Mouse (Mus musculus) cerebellum, adult 11 months (tissue): ENCODE data around the gene Ptprs.
A peak's percentile ranks its signal among the peaks of the same experiment; 100 is the strongest.

Source experiments
- DNase-seq: peaks from one replicate; pipeline ENCODE4 v3.0.0; 2022

Ptprs gene

DNA sequence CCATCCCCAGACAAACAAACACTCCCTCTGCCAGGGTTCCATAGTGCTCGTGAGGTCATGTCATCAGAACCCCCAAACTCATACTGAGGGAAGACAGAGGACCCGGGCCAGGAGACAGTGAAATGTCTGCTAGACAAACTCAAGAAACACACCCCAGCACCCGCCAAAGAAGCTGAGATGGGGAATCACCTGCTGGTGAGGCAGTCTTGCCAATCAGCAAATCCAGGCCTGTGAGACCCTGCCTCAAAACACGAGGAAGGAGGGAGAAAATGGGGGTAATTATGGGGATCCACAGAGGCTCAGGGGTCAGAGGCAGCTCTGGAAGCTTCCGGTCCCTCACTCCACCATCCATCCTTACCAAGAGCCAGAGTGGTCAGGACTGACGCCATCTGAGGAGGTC is 9.5 kb downstream of the Ptprs start:
- no peak for DNase-seq

- DNase-seq: peak; percentile 47
Measured at GRCm38 (mm10) chr17:56464817-56465216, 11.5 kb downstream of the Ptprs start.

- no peak for DNase-seq
Measured at GRCm38 (mm10) chr17:56464345-56464744, 11.9 kb downstream of the Ptprs start.

DNA sequence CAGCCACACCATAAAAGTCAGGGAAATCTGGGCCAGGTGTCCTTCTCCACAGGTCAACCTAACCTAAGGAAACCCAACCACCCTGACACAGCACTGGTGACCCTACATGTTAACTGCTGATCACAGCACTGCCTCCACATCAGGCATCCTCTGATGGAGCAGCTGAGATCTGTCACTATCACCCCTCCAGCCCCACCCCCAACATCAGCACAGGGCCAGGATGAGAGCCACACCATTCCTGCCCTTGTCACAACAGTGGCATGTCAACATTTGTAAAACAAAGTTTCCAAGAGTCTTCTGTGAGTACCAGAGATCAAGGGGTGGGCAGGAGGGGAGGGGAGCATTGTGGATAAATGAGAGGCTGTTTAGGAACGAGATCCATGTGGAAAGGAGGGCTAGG is 12.8 kb downstream of the Ptprs start:
- DNase-seq: no peak

GRCm38 (mm10) chr17:56462835-56463455 is 13.3 kb downstream of the Ptprs start:
- no peak for DNase-seq

DNA sequence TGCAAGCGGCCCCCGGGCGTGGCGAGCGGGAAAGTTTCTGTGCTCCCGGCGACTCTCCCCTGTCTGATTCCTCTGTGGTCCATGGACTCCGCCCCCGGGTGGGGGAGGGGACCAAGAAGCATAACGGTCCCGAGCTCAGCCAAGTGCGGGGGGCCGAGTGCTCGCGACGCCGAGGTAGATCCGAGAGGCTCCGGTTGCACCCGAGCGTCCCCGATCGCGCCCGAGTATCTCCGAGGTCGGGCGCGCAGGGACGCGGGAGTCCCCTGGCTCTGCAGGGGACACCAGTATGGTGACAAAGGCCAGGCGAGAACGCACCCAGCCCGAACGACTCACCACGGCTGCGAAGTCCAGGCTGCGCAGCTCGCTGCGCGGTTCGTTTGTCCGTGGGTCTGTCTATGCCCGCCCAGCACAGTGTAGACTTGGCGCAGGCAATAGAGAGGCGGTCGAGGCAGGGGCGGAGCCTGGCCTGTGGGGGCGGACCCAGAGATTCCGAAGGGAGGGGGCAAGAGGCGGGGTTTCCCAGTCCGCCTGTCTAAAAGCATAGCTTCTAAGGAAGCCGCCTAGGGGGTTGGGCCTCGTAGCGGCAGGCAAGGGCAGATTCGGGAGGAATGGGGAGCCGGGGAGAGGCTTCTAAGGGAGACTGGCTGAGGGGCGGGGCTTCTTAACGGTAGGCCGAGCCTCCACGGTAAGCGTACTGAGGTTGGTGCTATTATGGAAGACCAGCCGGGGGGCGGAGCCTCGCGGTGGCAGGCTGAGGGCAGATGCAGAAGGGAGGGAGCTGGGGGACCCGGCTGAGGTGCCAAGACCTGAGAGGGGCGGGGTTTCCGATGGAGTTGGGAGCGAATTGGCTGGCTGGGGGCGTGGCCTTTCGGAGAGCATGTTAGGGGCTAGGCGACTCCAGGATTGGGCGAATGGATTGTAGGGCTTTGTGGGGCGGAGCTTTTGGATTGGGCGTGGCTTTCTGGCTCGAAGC is 14.2 kb downstream of the Ptprs start:
- peak; percentile 92 for DNase-seq

- DNase-seq: no peak
Measured at GRCm38 (mm10) chr17:56460876-56461275, 15.4 kb downstream of the Ptprs start.

DNA sequence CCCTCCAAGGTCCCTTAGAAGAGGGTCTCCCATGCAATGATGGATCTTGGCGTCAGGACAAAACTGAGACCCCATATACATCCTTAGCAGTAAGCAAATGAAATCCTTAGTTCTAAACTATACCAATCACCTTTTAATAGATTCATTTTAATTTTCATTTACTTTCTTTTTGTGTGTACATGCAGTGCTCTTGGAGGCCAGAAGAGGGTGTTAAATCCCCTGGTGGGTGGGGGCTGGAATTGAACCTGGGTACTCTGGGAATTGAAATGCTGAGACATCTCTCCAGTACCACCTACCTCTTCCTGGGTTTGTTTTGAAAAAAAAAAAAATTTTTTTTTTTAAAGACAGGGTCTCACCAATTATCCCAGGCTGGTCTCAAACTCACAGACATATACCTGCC is 18.8 kb downstream of the Ptprs start:
- DNase-seq: no peak

GRCm38 (mm10) chr17:56456353-56456752 is 19.9 kb downstream of the Ptprs start:
- DNase-seq: no peak

- DNase-seq: peak; percentile 55
Measured at GRCm38 (mm10) chr17:56453689-56454088, 22.6 kb downstream of the Ptprs start.

GRCm38 (mm10) chr17:56453251-56453650 is 23.0 kb downstream of the Ptprs start:
- DNase-seq: no peak

- no peak for DNase-seq
Measured at GRCm38 (mm10) chr17:56447716-56448115, 28.6 kb downstream of the Ptprs start.

DNA sequence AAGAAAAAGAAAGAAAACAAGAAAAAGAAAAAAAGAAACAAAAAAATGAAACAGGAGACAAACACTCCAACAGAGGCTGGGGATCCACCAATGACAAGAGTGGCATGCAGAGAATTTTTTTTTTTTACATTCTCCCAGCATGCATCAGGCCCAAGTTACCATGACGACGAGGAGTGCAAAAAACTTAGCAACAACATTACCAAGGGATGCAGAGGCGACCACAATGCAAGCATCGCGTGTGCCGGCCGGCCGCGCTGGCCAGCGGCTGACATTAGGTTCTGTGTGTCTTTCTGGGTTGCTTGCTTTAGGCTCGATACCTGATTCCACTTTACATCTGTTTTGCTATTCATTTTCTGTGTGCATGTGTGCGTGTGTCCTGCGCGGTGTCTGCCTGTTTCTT is 30.9 kb downstream of the Ptprs start:
- no peak for DNase-seq

GRCm38 (mm10) chr17:56444771-56445170 is 31.5 kb downstream of the Ptprs start:
- DNase-seq: no peak

- no peak for DNase-seq
Measured at GRCm38 (mm10) chr17:56443341-56443795, 32.9 kb downstream of the Ptprs start.

- DNase-seq: no peak
Measured at GRCm38 (mm10) chr17:56442316-56442715, 34.0 kb downstream of the Ptprs start.

- DNase-seq: no peak
Measured at GRCm38 (mm10) chr17:56439731-56440460, 36.4 kb downstream of the Ptprs start.

DNA sequence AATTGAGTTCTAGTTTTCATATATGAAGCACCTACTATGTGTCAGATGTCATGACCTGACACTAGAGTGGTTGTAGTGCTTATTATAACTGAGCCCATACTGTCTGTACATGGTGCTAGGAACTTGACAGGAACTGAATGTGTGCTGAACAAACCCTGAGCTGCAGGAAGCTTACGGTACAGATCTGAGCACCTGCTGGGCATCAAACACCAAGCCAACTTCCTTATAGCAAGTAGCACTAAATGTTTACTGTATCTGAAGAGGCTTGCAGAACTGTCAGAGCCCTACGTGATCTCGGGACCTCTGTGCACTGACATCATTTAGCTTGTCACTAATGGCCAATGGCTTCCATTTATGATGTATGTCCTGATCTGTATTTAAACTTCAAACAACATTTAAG is 44.7 kb downstream of the Ptprs start:
- DNase-seq: no peak

- no peak for DNase-seq
Measured at GRCm38 (mm10) chr17:56427857-56428256, 48.4 kb downstream of the Ptprs start.

DNA sequence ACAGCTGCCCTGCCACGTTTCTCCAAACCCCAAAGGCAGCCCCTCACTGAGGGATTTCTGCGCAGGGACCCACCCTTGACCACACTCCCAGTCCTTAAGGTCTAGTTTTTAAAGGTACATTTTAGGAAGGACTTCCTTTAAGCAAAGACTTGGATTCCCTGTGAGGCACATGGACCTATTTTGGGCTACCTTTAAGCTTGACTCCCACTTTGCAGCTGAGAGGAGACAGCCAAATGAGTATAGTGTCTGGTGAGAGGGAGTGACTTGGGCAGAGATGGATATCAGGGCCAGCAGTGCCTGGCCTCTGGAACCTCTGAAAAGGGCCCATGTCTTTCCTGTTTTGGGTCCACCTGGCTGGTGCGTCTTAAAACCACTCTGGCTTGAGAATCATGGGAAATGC is 50.3 kb downstream of the Ptprs start:
- no peak for DNase-seq

GRCm38 (mm10) chr17:56425584-56425914 is 50.7 kb downstream of the Ptprs start:
- DNase-seq: peak; percentile 81

GRCm38 (mm10) chr17:56424726-56425583 is 51.3 kb downstream of the Ptprs start:
- DNase-seq: peak; percentile 55

GRCm38 (mm10) chr17:56420022-56420421 is 56.3 kb downstream of the Ptprs start:
- no peak for DNase-seq
